Mouse (Mus musculus) hindbrain, postnatal 0 days (tissue): Measurements from ENCODE around the gene Otud5. TPM values are rescaled to one million over a fixed set of nuclear protein-coding genes. Genes with fewer than 3 reads are reported as not detected.
"Not testable (repeated sequence)": the region's sequence is repeated elsewhere in the genome, so short reads cannot be mapped to it uniquely, and the experiment has no call there.

Source experiments
- ATAC-seq: fragments of 200-750 bp; cut with Nextera tagmentation; 2 replicates; pipeline ENCODE4 v1.8.0; 2017; ENCODE audit warnings: mild to moderate bottlenecking, moderate TSS enrichment, moderate library complexity
- DNase-seq: peaks from one replicate; pipeline ENCODE4 v3.0.0-alpha.2; 2015; ENCODE audit warnings: low spot score
- H3K27ac ChIP-seq: fragments of 300-500 bp; sonication (generic); 2 replicates; pipeline ENCODE4 v1.5.1; 2014; ENCODE audit warnings: mild to moderate bottlenecking
- H3K27me3 ChIP-seq: fragments of 300-500 bp; sonication (generic); 2 replicates; pipeline ENCODE4 v1.6.1; 2014; ENCODE audit warnings: low read length, mixed read lengths; ENCODE audit not compliant: insufficient read depth
- H3K36me3 ChIP-seq: fragments of 300-500 bp; sonication (generic); 2 replicates; pipeline ENCODE4 v1.6.1; 2014; ENCODE audit warnings: low read length, mixed read lengths; ENCODE audit not compliant: insufficient read depth
- H3K4me1 ChIP-seq: fragments of 300-500 bp; sonication (generic); 2 replicates; pipeline ENCODE4 v1.6.1; 2014; ENCODE audit warnings: antibody characterized with exemption, low read length, mixed read lengths; ENCODE audit not compliant: insufficient read depth
- H3K4me2 ChIP-seq: fragments of 300-500 bp; sonication (generic); 2 replicates; pipeline ENCODE4 v1.6.1; 2014; ENCODE audit warnings: low read depth, mild to moderate bottlenecking, low read length, moderate library complexity, mixed read lengths
- H3K4me3 ChIP-seq: fragments of 300-500 bp; sonication (generic); 2 replicates; pipeline ENCODE4 v1.5.1; 2014; ENCODE audit warnings: low read length
- H3K9ac ChIP-seq: fragments of 300-500 bp; sonication (generic); replicated peaks from 2 replicates; pipeline ENCODE4 v1.6.1; 2014; ENCODE audit warnings: mild to moderate bottlenecking, low read length, moderate library complexity, mixed read lengths
- H3K9me3 ChIP-seq: fragments of 300-500 bp; sonication (generic); 2 replicates; pipeline ENCODE4 v1.6.1; 2016; ENCODE audit warnings: low read length, mixed read lengths
- CTCF ChIP-seq: IDR thresholded peaks from 2 replicates; pipeline ENCODE4 v1.5.1; 2016; ENCODE audit warnings: antibody characterized with exemption, control low read depth, low read depth
- WGBS: fragments of 180-500 bp; shearing (Covaris S2); extraction: QIAGEN DNeasy Blood & Tissue Kit; methylation state at CpG from one replicate; pipeline ENCODE4 v1.1.7; 2014; 5-methylcytosine and 5-hydroxymethylcytosine counted together
- polyA plus RNA-seq: library from polyadenylated mRNA; unstranded; fragments of >200 nt; fragmentation: Nextera tagmentation; extraction: Ambion mirVana; gene quantifications from 2 replicates; pipeline ENCODE4 v1.2.1, GENCODE M21; 2015
- total RNA-seq: library from RNA; depleted of rRNA; stranded (reverse); fragments of >200 nt; gene quantifications from 2 replicates; pipeline ENCODE4 v1.2.3, GENCODE M21; 2014

Otud5 gene
- total and polyA plus RNA-seq, 2 experiments from 2014 or later, result 37.3 to 64.9 TPM

DNA sequence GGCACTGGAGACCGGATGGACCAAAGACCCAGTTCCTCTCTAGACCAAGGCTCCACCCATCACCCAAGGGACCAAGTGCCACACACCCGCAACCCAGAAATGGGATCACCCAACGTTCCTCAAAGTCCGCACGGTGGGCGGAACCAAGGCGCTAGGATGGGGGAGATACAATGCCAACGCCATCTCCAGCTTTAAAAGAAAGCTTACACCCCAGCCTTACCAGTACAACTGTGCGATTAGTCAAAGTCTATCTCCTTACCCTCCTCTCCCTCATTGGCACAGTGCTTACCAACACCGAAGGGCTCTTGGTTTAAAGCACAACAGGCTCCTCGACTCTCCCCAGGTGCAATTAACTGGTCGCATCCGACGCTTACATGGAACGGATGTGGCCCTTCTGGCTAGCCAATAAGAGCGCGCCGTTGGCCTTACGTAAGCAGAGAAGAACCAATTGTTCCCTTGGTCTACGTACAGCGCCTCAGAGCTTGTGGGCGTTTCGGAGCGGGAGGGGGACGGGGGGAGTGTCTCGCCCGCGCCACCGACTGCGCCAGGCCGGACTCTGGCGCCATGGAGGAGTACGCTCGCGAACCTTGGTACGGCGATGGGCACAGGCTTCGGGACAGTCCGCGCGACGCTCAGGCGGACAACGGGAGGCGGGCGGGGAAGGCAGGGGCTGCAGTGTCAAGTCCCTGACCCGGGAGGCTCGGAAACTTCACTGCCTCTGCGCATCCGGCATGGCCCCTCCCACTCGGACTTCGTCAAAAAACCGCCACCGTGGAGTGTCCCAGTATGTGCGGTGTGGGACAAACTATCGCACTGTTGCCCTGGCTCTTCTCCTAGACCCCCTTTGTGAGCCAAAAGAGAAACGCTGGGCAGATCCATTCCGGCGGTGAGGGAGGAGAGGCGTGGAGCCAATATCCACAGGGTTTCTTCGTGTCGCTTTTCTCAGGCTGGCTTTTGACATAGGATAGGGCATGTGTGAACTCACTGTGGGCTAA lies 58.0 kb downstream of the Otud5 start, which contains the start of the genes Pqbp1 and Timm17b:
Gene Pqbp1 (minus strand): TSS at position 390 of the 995 bp plus-strand sequence.
Gene Timm17b (plus strand): TSS at position 478 of the 995 bp plus-strand sequence.
- peak within 1 kb of the TSS; percentile 54 for H3K4me3 ChIP-seq
- H3K27ac ChIP-seq, result peak within 1 kb of the TSS; percentile 90
- H3K36me3 ChIP-seq, result peaks cover 3% of the 10 kb centered on the region; the same call in 1 of the 2 replicates
- H3K9me3 ChIP-seq, result no peaks in the 10 kb centered on the region
- 25% methylated on average over 62 of the region's 62 CpGs for WGBS
- peak within 1 kb of the TSS; percentile 61 for H3K4me2 ChIP-seq
- no peak for TF ChIP-seq CTCF
- peak within 1 kb of the TSS; percentile 45 for H3K9ac ChIP-seq
- DNase-seq (peak; percentile 94), ATAC-seq (peak; percentile 98)
- no peaks in the 10 kb centered on the region for H3K4me1 ChIP-seq
- no peaks in the 10 kb centered on the region for H3K27me3 ChIP-seq

DNA sequence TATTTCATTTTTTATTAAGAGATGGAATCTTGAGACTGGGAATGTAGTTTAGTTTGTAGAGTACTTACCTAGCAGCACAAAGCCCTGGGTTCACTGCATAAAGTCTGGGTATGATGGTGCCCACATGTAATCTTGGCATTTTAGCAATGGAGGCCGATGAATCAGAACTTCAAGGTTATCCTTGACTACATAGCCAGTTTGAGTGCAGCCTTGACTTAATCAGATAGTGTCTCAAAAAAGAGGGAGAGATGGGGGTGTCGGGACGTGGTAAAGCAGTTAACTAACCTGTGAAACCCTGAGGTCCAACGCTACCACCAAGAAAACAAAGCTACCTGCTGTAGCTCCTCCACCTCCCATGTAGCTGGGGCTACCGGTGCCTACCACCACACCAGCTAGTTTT lies 63.3 kb downstream of the Otud5 start:
- H3K9ac ChIP-seq, result no peak overlapping the region
- DNase-seq (no peak), ATAC-seq (no peak)
- H3K27me3 ChIP-seq, result no peaks in the 10 kb centered on the region
- H3K9me3 ChIP-seq, result no peaks in the 10 kb centered on the region
- WGBS, result 89% methylated on average over 5 of the region's 5 CpGs
- no peaks in the 10 kb centered on the region for H3K4me1 ChIP-seq
- TF ChIP-seq CTCF, result no peak
- no peak overlapping the region for H3K4me2 ChIP-seq
- H3K4me3 ChIP-seq, result no peak overlapping the region
- no peak overlapping the region for H3K27ac ChIP-seq
- no peaks in the 10 kb centered on the region for H3K36me3 ChIP-seq

GRCm38 (mm10) chrX:7907735-7908134 lies 66.6 kb downstream of the Otud5 start, which contains the start of gene Gm10491:
TSS of gene Gm10491 (minus strand) at chrX:7907835.
- Histone ChIP-seq H3K9me3 (no peaks in the 10 kb centered on the region), H3K36me3 (no peaks in the 10 kb centered on the region), H3K4me2 (no peak within 1 kb of the TSS), H3K27me3 (no peaks in the 10 kb centered on the region), H3K9ac (no peak within 1 kb of the TSS), H3K4me3 (no peak within 1 kb of the TSS), H3K4me1 (no peaks in the 10 kb centered on the region), H3K27ac (no peak within 1 kb of the TSS)
- DNase-seq, result no peak
- no peak for ATAC-seq
- TF ChIP-seq CTCF, result no peak
- 85% methylated on average over 5 of the region's 5 CpGs for WGBS

GRCm38 (mm10) chrX:7909242-7909641 lies 68.1 kb downstream of the Otud5 start, which contains the start of gene Gm10490:
TSS of gene Gm10490 (plus strand) at chrX:7909542.
- ATAC-seq, H3K36me3 ChIP-seq, DNase-seq, H3K9ac ChIP-seq, H3K4me2 ChIP-seq, H3K27ac ChIP-seq, H3K9me3 ChIP-seq, H3K27me3 ChIP-seq, H3K4me1 ChIP-seq, H3K4me3 ChIP-seq: not testable (repeated sequence)
- whole genome bisulfite sequencing, result 90% methylated on average over 4 of the region's 4 CpGs

- Histone ChIP-seq H3K36me3 (no peaks in the 10 kb centered on the region), H3K9ac (no peak overlapping the region), H3K4me3 (no peak overlapping the region), H3K27me3 (no peaks in the 10 kb centered on the region), H3K4me2 (no peak overlapping the region), H3K4me1 (no peaks in the 10 kb centered on the region), H3K27ac (no peak overlapping the region), H3K9me3 (no peaks in the 10 kb centered on the region)
- 54% methylated on average over 6 of the region's 6 CpGs for WGBS
- peak; percentile 32 for DNase-seq
- no peak for ATAC-seq
- TF ChIP-seq CTCF, result no peak
Measured at GRCm38 (mm10) chrX:7910473-7910872, 69.3 kb downstream of the Otud5 start.

DNA sequence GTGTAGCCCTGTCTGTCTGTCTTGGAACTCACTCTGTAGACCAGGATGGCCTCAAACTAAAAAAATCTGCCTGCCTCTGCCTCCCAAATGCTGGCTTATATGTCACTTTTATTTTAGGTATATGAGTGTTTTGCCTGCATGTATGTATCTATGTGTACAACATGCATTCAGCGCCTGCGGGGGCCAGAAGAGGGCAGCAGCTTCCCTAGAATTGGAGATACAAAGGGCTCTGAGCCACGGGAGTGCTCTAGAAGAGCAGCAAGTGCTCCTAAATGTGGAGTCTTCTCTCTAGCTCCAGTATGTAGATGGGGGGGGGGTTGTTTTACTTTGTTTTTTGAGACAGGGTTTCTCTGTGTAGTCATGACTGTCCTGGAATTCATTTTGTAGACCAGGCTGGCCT lies 74.5 kb downstream of the Otud5 start:
- not testable (repeated sequence) for H3K4me3 ChIP-seq, ATAC-seq, H3K4me1 ChIP-seq, H3K27me3 ChIP-seq, H3K4me2 ChIP-seq, H3K36me3 ChIP-seq, H3K9me3 ChIP-seq, H3K9ac ChIP-seq, H3K27ac ChIP-seq
- TF ChIP-seq CTCF, result peak; percentile 38; the same call in 1 of the 2 replicates
- WGBS, result 26% methylated on average over 3 of the region's 3 CpGs
- peak; percentile 20 for DNase-seq
